Mouse (Mus musculus) limb, embryonic 10.5 days (tissue): ENCODE data around the gene Acox1. TPM values are rescaled to one million over a fixed set of nuclear protein-coding genes. Genes with fewer than 3 reads are reported as not detected.

Experiments
- DNase-seq: peaks from one replicate; pipeline ENCODE4 v3.0.0-alpha.2; 2017; ENCODE audit warnings: low spot score
- H3K27ac ChIP-seq: fragments of 300-500 bp; sonication (generic); 2 replicates; pipeline ENCODE4 v1.5.1; 2016; ENCODE audit warnings: mild to moderate bottlenecking
- H3K27me3 ChIP-seq: fragments of 300-500 bp; sonication (generic); 2 replicates; pipeline ENCODE4 v1.6.1; 2016; ENCODE audit warnings: low read depth, mild to moderate bottlenecking; ENCODE audit not compliant: poor library complexity, severe bottlenecking
- H3K36me3 ChIP-seq: fragments of 300-500 bp; sonication (generic); 2 replicates; pipeline ENCODE4 v1.6.1; 2016; ENCODE audit warnings: mild to moderate bottlenecking, moderate library complexity
- H3K4me1 ChIP-seq: fragments of 300-500 bp; sonication (generic); 2 replicates; pipeline ENCODE4 v1.6.1; 2016
- H3K4me3 ChIP-seq: fragments of 300-500 bp; sonication (generic); 2 replicates; pipeline ENCODE4 v1.5.1; 2016; ENCODE audit warnings: mild to moderate bottlenecking, moderate library complexity
- H3K9me3 ChIP-seq: fragments of 300-500 bp; sonication (generic); replicated peaks from 2 replicates; pipeline ENCODE4 v1.6.1; 2016; ENCODE audit warnings: mild to moderate bottlenecking
- WGBS: fragments of 180-500 bp; shearing (Covaris S2); methylation state at CpG from one replicate; pipeline ENCODE4 v1.1.7; 2016; 5-methylcytosine and 5-hydroxymethylcytosine counted together
- polyA plus RNA-seq: library from polyadenylated mRNA; unstranded; fragments of >200 nt; fragmentation: Nextera tagmentation; extraction: Ambion mirVana; gene quantifications from 2 replicates; pipeline ENCODE4 v1.2.1, GENCODE M21; 2016

Acox1 gene
- 13.0 and 16.7 TPM in 2 replicates for polyA plus RNA-seq

GRCm38 (mm10) chr11:116198639-116199531 lies at the start of gene Acox1, which contains the start of gene Ten1:
Gene Acox1 (minus strand): TSS chr11:116199045.
Gene Ten1 (plus strand): TSS chr11:116198855.
- peak within 1 kb of the TSS; percentile 97 for H3K27ac ChIP-seq
- H3K27me3 ChIP-seq: no peaks in the 10 kb centered on the region
- H3K4me1 ChIP-seq: peaks cover 13% of the 10 kb centered on the region
- DNase-seq: peak; percentile 99
- under 1% methylated on average over 62 of the region's 62 CpGs for WGBS
- peaks cover 9% of the 10 kb centered on the region; the same call in 1 of the 2 replicates for H3K36me3 ChIP-seq
- peak within 1 kb of the TSS; percentile 77 for H3K4me3 ChIP-seq
- no peaks in the 10 kb centered on the region for H3K9me3 ChIP-seq

- H3K4me3 ChIP-seq: no peak overlapping the region
- H3K4me1 ChIP-seq: peaks cover 24% of the 10 kb centered on the region
- H3K27ac ChIP-seq: no peak overlapping the region
- H3K36me3 ChIP-seq: peaks cover 100% of the 10 kb centered on the region
- H3K9me3 ChIP-seq: no peaks in the 10 kb centered on the region
- no peak for DNase-seq
- 75% methylated on average over 14 of the region's 14 CpGs for WGBS
- 0 out of 2 replicates have a peak, but pooled peaks cover 3% of the 10 kb centered on the region for H3K27me3 ChIP-seq
Observed at GRCm38 (mm10) chr11:116247502-116248222, 48.8 kb upstream of the Acox1 start.

- Histone ChIP-seq H3K4me3 (no peak overlapping the region), H3K27ac (no peak overlapping the region), H3K9me3 (no peaks in the 10 kb centered on the region), H3K4me1 (peaks cover 41% of the 10 kb centered on the region), H3K27me3 (0 out of 2 replicates have a peak, but pooled peaks cover 3% of the 10 kb centered on the region), H3K36me3 (peaks cover 80% of the 10 kb centered on the region)
- 70% methylated on average over 6 of the region's 6 CpGs for WGBS
- DNase-seq: no peak
Observed at GRCm38 (mm10) chr11:116245616-116246015, 46.8 kb upstream of the Acox1 start.

- no peaks in the 10 kb centered on the region for H3K9me3 ChIP-seq
- no peak overlapping the region for H3K4me3 ChIP-seq
- peaks cover 49% of the 10 kb centered on the region for H3K4me1 ChIP-seq
- no peak overlapping the region; the same call in 1 of the 2 replicates for H3K27ac ChIP-seq
- peaks cover 69% of the 10 kb centered on the region for H3K36me3 ChIP-seq
- H3K27me3 ChIP-seq: 0 out of 2 replicates have a peak, but pooled peaks cover 3% of the 10 kb centered on the region
- WGBS: 67% methylated on average over 8 of the region's 8 CpGs
- no peak for DNase-seq
Observed at GRCm38 (mm10) chr11:116244580-116244979, 45.7 kb upstream of the Acox1 start.

- Histone ChIP-seq H3K27ac (peak overlapping the region; percentile 91), H3K4me3 (peak overlapping the region; percentile 23), H3K4me1 (peaks cover 59% of the 10 kb centered on the region), H3K36me3 (peaks cover 41% of the 10 kb centered on the region), H3K9me3 (no peaks in the 10 kb centered on the region), H3K27me3 (peaks cover 21% of the 10 kb centered on the region)
- DNase-seq: peak; percentile 82
- 12% methylated on average over 12 of the region's 12 CpGs for WGBS
Observed at GRCm38 (mm10) chr11:116241744-116242235, 42.9 kb upstream of the Acox1 start.

- H3K4me3 ChIP-seq: peak overlapping the region; percentile 9
- no peaks in the 10 kb centered on the region for H3K9me3 ChIP-seq
- 4% methylated on average over 7 of the region's 7 CpGs for WGBS
- peaks cover 56% of the 10 kb centered on the region for H3K4me1 ChIP-seq
- peak; percentile 57 for DNase-seq
- H3K36me3 ChIP-seq: peaks cover 21% of the 10 kb centered on the region
- H3K27me3 ChIP-seq: peaks cover 30% of the 10 kb centered on the region
- peak overlapping the region; percentile 83 for H3K27ac ChIP-seq
Observed at GRCm38 (mm10) chr11:116239797-116240196, 41.0 kb upstream of the Acox1 start.

- H3K9me3 ChIP-seq: no peaks in the 10 kb centered on the region
- H3K36me3 ChIP-seq: peaks cover 2% of the 10 kb centered on the region
- H3K4me3 ChIP-seq: peak within 1 kb of the TSS; percentile 23; the same call in 1 of the 2 replicates
- peaks cover 48% of the 10 kb centered on the region for H3K27me3 ChIP-seq
- no peak for DNase-seq
- H3K4me1 ChIP-seq: peaks cover 46% of the 10 kb centered on the region
- peak within 1 kb of the TSS; percentile 46 for H3K27ac ChIP-seq
- 20% methylated on average over 31 of the region's 31 CpGs for WGBS
Observed at GRCm38 (mm10) chr11:116237742-116238395, 39.0 kb upstream of the Acox1 start, which contains the start of gene Evpl. Gene Evpl (minus strand): TSS chr11:116238077.

GRCm38 (mm10) chr11:116234901-116235300 lies 36.1 kb upstream of the Acox1 start:
- Histone ChIP-seq H3K27ac (no peak overlapping the region), H3K4me1 (peaks cover 36% of the 10 kb centered on the region), H3K4me3 (no peak overlapping the region), H3K9me3 (no peaks in the 10 kb centered on the region), H3K36me3 (no peaks in the 10 kb centered on the region), H3K27me3 (peaks cover 62% of the 10 kb centered on the region)
- 85% methylated on average over 8 of the region's 8 CpGs for WGBS
- no peak for DNase-seq

GRCm38 (mm10) chr11:116232427-116232826 lies 33.6 kb upstream of the Acox1 start:
- no peak for DNase-seq

GRCm38 (mm10) chr11:116228699-116229098 lies 29.9 kb upstream of the Acox1 start:
- Histone ChIP-seq H3K27ac (no peak overlapping the region), H3K9me3 (no peaks in the 10 kb centered on the region), H3K4me3 (no peak overlapping the region), H3K27me3 (peaks cover 44% of the 10 kb centered on the region), H3K36me3 (peaks cover 7% of the 10 kb centered on the region; the same call in 1 of the 2 replicates), H3K4me1 (peaks cover 28% of the 10 kb centered on the region)
- 77% methylated on average over 4 of the region's 4 CpGs for WGBS
- DNase-seq: no peak

More at GRCm38 (mm10) chr11:116232427-116232826, 33.6 kb upstream of the Acox1 start:
- Histone ChIP-seq H3K27ac (peak overlapping the region; percentile 69; the same call in 1 of the 2 replicates), H3K9me3 (no peaks in the 10 kb centered on the region), H3K36me3 (no peaks in the 10 kb centered on the region), H3K4me1 (peaks cover 28% of the 10 kb centered on the region), H3K27me3 (peaks cover 48% of the 10 kb centered on the region), H3K4me3 (peak overlapping the region; percentile 24)
- WGBS: 30% methylated on average over 17 of the region's 17 CpGs

- WGBS: 2% methylated on average over 2 of the region's 2 CpGs
- Histone ChIP-seq H3K27me3 (peaks cover 50% of the 10 kb centered on the region), H3K4me1 (peaks cover 29% of the 10 kb centered on the region)
Observed at GRCm38 (mm10) chr11:116226414-116226813, 27.6 kb upstream of the Acox1 start.

GRCm38 (mm10) chr11:116222740-116223059 lies 23.9 kb upstream of the Acox1 start:
- H3K9me3 ChIP-seq: no peaks in the 10 kb centered on the region
- peaks cover 39% of the 10 kb centered on the region for H3K4me1 ChIP-seq
- H3K4me3 ChIP-seq: peak overlapping the region; percentile 48
- peaks cover 20% of the 10 kb centered on the region; the same call in 1 of the 2 replicates for H3K36me3 ChIP-seq
- 12% methylated on average over 23 of the region's 23 CpGs for WGBS
- peak overlapping the region; percentile 69 for H3K27ac ChIP-seq
- peaks cover 57% of the 10 kb centered on the region for H3K27me3 ChIP-seq
- DNase-seq: peak; percentile 74

More at GRCm38 (mm10) chr11:116226414-116226813, 27.6 kb upstream of the Acox1 start:
- H3K27ac ChIP-seq: no peak overlapping the region
- peak; percentile 94 for DNase-seq
- no peak overlapping the region for H3K4me3 ChIP-seq
- H3K36me3 ChIP-seq: peaks cover 13% of the 10 kb centered on the region; the same call in 1 of the 2 replicates
- no peaks in the 10 kb centered on the region for H3K9me3 ChIP-seq
